Mouse (Mus musculus) lung, adult 18-20 months (tissue): ENCODE data around the gene Cd63.

Experiments used
- DNase-seq, 2 experiments: peaks; one replicate each; pipeline ENCODE4 v3.0.0; 2022; ENCODE audit warnings: mixed read lengths in 2 of 2

The Cd63 gene

GRCm38 (mm10) chr10:128908778-128909448 lies 8.1 kb downstream of the Cd63 start:
- DNase-seq: peak in 1 of 2 experiments; percentile 21

- peak; percentile 87 to 91 for DNase-seq
Measured at GRCm38 (mm10) chr10:128909567-128910028, 8.8 kb downstream of the Cd63 start.

GRCm38 (mm10) chr10:128910066-128910841 lies 9.5 kb downstream of the Cd63 start:
- peak; percentile 45 to 53 for DNase-seq

- peak in 1 of 2 experiments; percentile 32 for DNase-seq
Measured at GRCm38 (mm10) chr10:128911430-128911829, 10.6 kb downstream of the Cd63 start.

GRCm38 (mm10) chr10:128912268-128912667 lies 11.5 kb downstream of the Cd63 start:
- DNase-seq: no peak

- DNase-seq: no peak
Measured at GRCm38 (mm10) chr10:128912791-128913190, 12.0 kb downstream of the Cd63 start.

GRCm38 (mm10) chr10:128913219-128913618 lies 12.4 kb downstream of the Cd63 start:
- peak; percentile 84 to 88 for DNase-seq

- DNase-seq: no peak
Measured at GRCm38 (mm10) chr10:128913696-128914095, 12.9 kb downstream of the Cd63 start.

GRCm38 (mm10) chr10:128915550-128915949 lies 14.8 kb downstream of the Cd63 start:
- no peak for DNase-seq

GRCm38 (mm10) chr10:128916665-128917064 lies 15.9 kb downstream of the Cd63 start:
- no peak for DNase-seq

GRCm38 (mm10) chr10:128917400-128917799 lies 16.6 kb downstream of the Cd63 start:
- no peak for DNase-seq

- no peak for DNase-seq
Measured at GRCm38 (mm10) chr10:128918246-128918645, 17.5 kb downstream of the Cd63 start.

- no peak for DNase-seq
Measured at GRCm38 (mm10) chr10:128919203-128919631, 18.4 kb downstream of the Cd63 start.

- DNase-seq: no peak
Measured at GRCm38 (mm10) chr10:128919966-128920365, 19.2 kb downstream of the Cd63 start.

GRCm38 (mm10) chr10:128920736-128921161 lies 20.0 kb downstream of the Cd63 start:
- DNase-seq: no peak

- no peak for DNase-seq
Measured at GRCm38 (mm10) chr10:128921251-128921650, 20.5 kb downstream of the Cd63 start.

GRCm38 (mm10) chr10:128921883-128922821 lies 21.4 kb downstream of the Cd63 start:
- DNase-seq: no peak

GRCm38 (mm10) chr10:128922822-128923012 lies 21.9 kb downstream of the Cd63 start, which contains the start of gene Rdh5:
Gene Rdh5 (minus strand): TSS chr10:128922888.
- no peak for DNase-seq

GRCm38 (mm10) chr10:128923013-128923691 lies 22.4 kb downstream of the Cd63 start:
- peak; percentile 97 to 98 for DNase-seq

GRCm38 (mm10) chr10:128923935-128924334 lies 23.1 kb downstream of the Cd63 start, which contains the start of gene Bloc1s1:
Gene Bloc1s1 (minus strand): TSS chr10:128924035.
- no peak for DNase-seq

- DNase-seq: no peak
Measured at GRCm38 (mm10) chr10:128928356-128928755, 27.6 kb downstream of the Cd63 start.

GRCm38 (mm10) chr10:128929638-128930378 lies 29.0 kb downstream of the Cd63 start:
- peak; percentile 85 to 88 for DNase-seq
